Mouse (Mus musculus) C2C12 (cell line): ENCODE measurements at regions not wholly inside any gene's neighbourhood (a gene's known extent, or its start where the extent isn't known, plus 50 kb on each side); places are given as distances from the start of the nearest gene placed in this dataset.
A peak's percentile ranks its signal among the peaks of the same experiment; 100 is the strongest.

ENCODE experiments used
- CEBPB ChIP-seq: IDR thresholded peaks from one replicate; pipeline ENCODE4 v1.6.1; 2011; ENCODE audit warnings: low read depth, mild to moderate bottlenecking, control low read depth, moderate library complexity
- CTCF ChIP-seq: IDR thresholded peaks from one replicate; pipeline ENCODE4 v1.5.1; 2011; ENCODE audit not compliant: control insufficient read depth, insufficient read depth, insufficient read length
- FOSL1 ChIP-seq: IDR thresholded peaks from one replicate; pipeline ENCODE4 v1.8.0; 2011; ENCODE audit warnings: mild to moderate bottlenecking, low read length; ENCODE audit not compliant: poor library complexity, insufficient read depth, severe bottlenecking
- MAX ChIP-seq: IDR thresholded peaks from one replicate; pipeline ENCODE4 v1.6.1; 2011; ENCODE audit warnings: mild to moderate bottlenecking, control low read depth
- MYOD1 ChIP-seq: IDR thresholded peaks from one replicate; pipeline ENCODE4 v1.6.1; 2011; ENCODE audit warnings: low read depth; ENCODE audit not compliant: control insufficient read depth, insufficient read length
- MYOG ChIP-seq: IDR thresholded peaks from one replicate; pipeline ENCODE4 v1.6.1; 2011; ENCODE audit not compliant: control insufficient read depth, insufficient read length; ENCODE audit errors: extremely low read depth
- USF1 ChIP-seq: IDR thresholded peaks from one replicate; pipeline ENCODE4 v1.6.1; 2011; ENCODE audit warnings: low read depth, mild to moderate bottlenecking, control low read depth, moderate library complexity

DNA sequence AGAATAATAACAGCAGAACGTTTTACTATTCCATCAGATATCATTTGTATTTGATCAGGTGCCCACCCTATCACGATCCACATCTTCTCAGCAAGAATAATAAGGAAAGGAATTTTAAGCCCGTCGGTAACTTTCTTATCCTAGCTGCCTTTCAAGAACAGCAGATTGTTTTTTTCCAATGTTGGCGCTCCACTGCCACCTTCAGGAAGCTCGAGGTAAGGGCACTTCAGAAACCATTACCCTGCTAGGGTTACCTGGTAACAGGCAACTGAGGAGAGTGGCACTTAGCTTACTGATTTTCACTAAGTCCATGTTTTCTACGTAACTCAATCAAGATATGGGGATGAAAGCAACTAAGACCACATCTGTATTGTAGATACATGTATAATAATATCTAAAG, 104.1 kb upstream of the N6amt1 start:
- TF ChIP-seq USF1 (no peak), CEBPB (no peak), MAX (no peak), CTCF (peak; percentile 9), MYOD1 (no peak), FOSL1 (no peak), MYOG (no peak)
